Mouse (Mus musculus) forebrain, embryonic 16.5 days (tissue): ENCODE data around the gene Mtf1. TPM values are rescaled to one million over a fixed set of nuclear protein-coding genes. Genes with fewer than 3 reads are reported as not detected.

Experiments
- ATAC-seq: fragments of 200-750 bp; cut with Nextera tagmentation; 2 replicates; pipeline ENCODE4 v1.8.0; 2017; ENCODE audit warnings: mild to moderate bottlenecking, moderate library complexity
- H3K27ac ChIP-seq: fragments of 300-500 bp; sonication (generic); 2 replicates; pipeline ENCODE4 v1.5.1; 2014; ENCODE audit warnings: low read length, control low read depth
- H3K27me3 ChIP-seq: fragments of 300-500 bp; sonication (generic); replicated peaks from 2 replicates; pipeline ENCODE4 v1.6.1; 2014; ENCODE audit warnings: low read length; ENCODE audit not compliant: control insufficient read depth, insufficient read depth
- H3K36me3 ChIP-seq: fragments of 300-500 bp; sonication (generic); 2 replicates; pipeline ENCODE4 v1.6.1; 2014; ENCODE audit not compliant: control insufficient read depth, insufficient read depth
- H3K4me1 ChIP-seq: fragments of 300-500 bp; sonication (generic); replicated peaks from 2 replicates; pipeline ENCODE4 v1.6.1; 2014; ENCODE audit warnings: low read length; ENCODE audit not compliant: control insufficient read depth, insufficient read depth
- H3K4me2 ChIP-seq: fragments of 300-500 bp; sonication (generic); 2 replicates; pipeline ENCODE4 v1.6.1; 2014; ENCODE audit warnings: mild to moderate bottlenecking, low read length, control low read depth
- H3K4me3 ChIP-seq: fragments of 300-500 bp; sonication (generic); replicated peaks from 2 replicates; pipeline ENCODE4 v1.5.1; 2014; ENCODE audit warnings: mild to moderate bottlenecking, low read length, control low read depth
- H3K9ac ChIP-seq: fragments of 300-500 bp; sonication (generic); replicated peaks from 2 replicates; pipeline ENCODE4 v1.6.1; 2014; ENCODE audit warnings: low read depth, low read length, control low read depth
- H3K9me3 ChIP-seq: fragments of 300-500 bp; sonication (generic); 2 replicates; pipeline ENCODE4 v1.6.1; 2016; ENCODE audit warnings: low read length; ENCODE audit not compliant: control insufficient read depth
- WGBS: fragments of 180-500 bp; shearing (Covaris S2); extraction: QIAGEN DNeasy Blood & Tissue Kit; methylation state at CpG from one replicate; pipeline ENCODE4 v1.1.7; 2014; 5-methylcytosine and 5-hydroxymethylcytosine counted together
- polyA plus RNA-seq: library from polyadenylated mRNA; unstranded; fragments of >200 nt; fragmentation: Nextera tagmentation; extraction: Ambion mirVana; gene quantifications from 2 replicates; pipeline ENCODE4 v1.2.1, GENCODE M21; 2015

The Mtf1 gene
- polyA plus RNA-seq, 1 experiment from 2014 or later: 14.9 TPM

DNA sequence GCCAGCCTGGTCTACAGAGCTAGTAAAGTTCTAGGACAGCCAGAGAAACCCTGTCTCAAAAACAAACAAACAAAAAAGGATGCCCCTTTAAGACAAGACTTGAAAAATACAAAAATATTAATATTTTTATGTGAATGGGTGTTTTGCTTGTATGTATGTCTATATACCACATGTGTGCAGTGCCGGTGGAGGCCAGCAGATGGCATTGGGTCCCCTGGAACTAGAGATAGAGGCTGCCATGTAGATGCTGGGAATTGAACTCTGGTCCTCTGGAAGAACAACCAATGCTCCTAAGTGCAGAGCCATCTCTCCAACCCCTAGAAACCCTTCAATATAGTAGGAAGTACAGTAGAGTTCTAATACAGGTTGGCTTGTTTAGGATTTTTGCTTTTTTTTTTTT lies 39.1 kb downstream of the Mtf1 start:
- Histone ChIP-seq H3K9ac (no peak overlapping the region), H3K4me3 (no peak overlapping the region), H3K4me2 (no peak overlapping the region), H3K27ac (no peak overlapping the region), H3K36me3 (peaks cover 13% of the 10 kb centered on the region; the same call in 1 of the 2 replicates), H3K4me1 (0 out of 2 replicates have a peak, but pooled peaks cover 3% of the 10 kb centered on the region), H3K9me3 (no peaks in the 10 kb centered on the region), H3K27me3 (no peaks in the 10 kb centered on the region)
- 98% methylated on average over 1 of the region's 1 CpGs for WGBS
- no peak for ATAC-seq

GRCm38 (mm10) chr4:124843493-124843892 lies 41.6 kb downstream of the Mtf1 start:
- Histone ChIP-seq H3K4me2 (no peak overlapping the region), H3K9me3 (no peaks in the 10 kb centered on the region), H3K27me3 (no peaks in the 10 kb centered on the region), H3K9ac (no peak overlapping the region), H3K4me3 (no peak overlapping the region), H3K36me3 (peaks cover 8% of the 10 kb centered on the region; the same call in 1 of the 2 replicates), H3K4me1 (peaks cover 4% of the 10 kb centered on the region), H3K27ac (no peak overlapping the region)
- peak; percentile 43; the same call in 1 of the 2 replicates for ATAC-seq
- WGBS: 59% methylated on average over 11 of the region's 11 CpGs

DNA sequence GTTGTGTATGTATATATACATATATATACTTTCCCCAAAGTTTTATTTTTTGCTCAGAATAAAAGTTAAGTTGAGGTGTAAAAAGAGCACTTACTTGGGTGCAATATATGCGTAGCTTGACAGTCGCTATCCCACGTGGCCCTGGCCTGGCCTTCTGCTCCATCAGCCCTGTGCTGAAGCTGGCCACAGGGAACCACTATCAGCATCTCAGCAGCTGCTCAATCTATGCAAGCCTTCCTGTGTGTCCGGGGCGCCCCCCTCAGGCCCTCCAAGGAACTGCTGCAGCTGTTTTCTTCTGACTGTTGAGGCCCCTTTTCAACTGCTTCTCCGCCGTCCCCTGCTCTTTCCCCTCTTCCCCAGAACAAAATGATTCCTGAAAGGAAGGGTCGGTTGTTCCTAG lies 45.7 kb downstream of the Mtf1 start:
- Histone ChIP-seq H3K9ac (no peak overlapping the region), H3K27ac (no peak overlapping the region), H3K9me3 (no peaks in the 10 kb centered on the region), H3K4me3 (no peak overlapping the region), H3K27me3 (no peaks in the 10 kb centered on the region), H3K36me3 (no peaks in the 10 kb centered on the region), H3K4me1 (peaks cover 21% of the 10 kb centered on the region), H3K4me2 (no peak overlapping the region)
- ATAC-seq: no peak
- 5% methylated on average over 8 of the region's 8 CpGs for WGBS

DNA sequence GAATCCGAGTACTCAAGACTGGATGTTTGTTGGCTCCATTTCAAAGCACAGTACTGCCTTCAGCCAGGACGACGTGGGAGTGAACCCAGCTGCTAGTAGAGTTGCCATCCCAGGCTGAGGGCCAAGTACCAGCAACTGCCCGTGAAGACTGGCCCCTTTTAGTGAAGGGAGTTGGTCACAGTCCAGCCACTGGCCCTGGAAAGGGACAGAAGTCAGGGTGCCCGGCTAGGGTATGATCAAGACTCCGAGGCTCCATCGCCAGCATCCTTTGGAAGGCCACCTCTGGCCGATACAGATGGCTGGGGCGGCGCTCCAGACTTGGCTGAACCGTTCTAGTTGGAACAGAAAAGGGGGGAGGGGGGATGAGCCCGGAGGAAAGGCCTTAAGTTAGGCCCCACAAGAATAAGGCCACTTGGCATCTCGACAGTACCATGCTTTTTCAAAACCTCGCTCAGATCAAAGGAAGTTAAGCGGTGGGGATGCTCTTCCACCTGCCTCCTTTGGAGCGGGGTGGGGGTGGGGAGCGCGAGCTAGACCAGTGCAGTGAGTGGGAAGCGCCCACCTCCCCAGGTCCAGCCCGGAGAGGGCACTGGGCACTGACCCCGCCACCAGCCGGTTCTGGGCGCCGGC lies 47.8 kb downstream of the Mtf1 start:
- Histone ChIP-seq H3K9ac (peak overlapping the region; percentile 94), H3K9me3 (no peaks in the 10 kb centered on the region), H3K36me3 (peaks cover 1% of the 10 kb centered on the region; the same call in 1 of the 2 replicates), H3K4me3 (peak overlapping the region; percentile 92), H3K4me2 (peak overlapping the region; percentile 89), H3K4me1 (peaks cover 27% of the 10 kb centered on the region), H3K27ac (peak overlapping the region; percentile 90), H3K27me3 (no peaks in the 10 kb centered on the region)
- ATAC-seq: peak; percentile 44
- 0% methylated on average over 23 of the region's 24 CpGs for WGBS

GRCm38 (mm10) chr4:124850261-124850913 lies 48.5 kb downstream of the Mtf1 start, which contains the start of gene Yrdc:
Yrdc (plus strand) TSS chr4:124850679.
- peak; percentile 95 for ATAC-seq
- Histone ChIP-seq H3K36me3 (peaks cover 2% of the 10 kb centered on the region; the same call in 1 of the 2 replicates), H3K4me2 (peak within 1 kb of the TSS; percentile 89), H3K9me3 (no peaks in the 10 kb centered on the region), H3K4me3 (peak within 1 kb of the TSS; percentile 92), H3K27ac (peak within 1 kb of the TSS; percentile 90), H3K27me3 (no peaks in the 10 kb centered on the region), H3K9ac (peak within 1 kb of the TSS; percentile 94), H3K4me1 (peaks cover 27% of the 10 kb centered on the region)
- WGBS: under 1% methylated on average over 68 of the region's 90 CpGs

DNA sequence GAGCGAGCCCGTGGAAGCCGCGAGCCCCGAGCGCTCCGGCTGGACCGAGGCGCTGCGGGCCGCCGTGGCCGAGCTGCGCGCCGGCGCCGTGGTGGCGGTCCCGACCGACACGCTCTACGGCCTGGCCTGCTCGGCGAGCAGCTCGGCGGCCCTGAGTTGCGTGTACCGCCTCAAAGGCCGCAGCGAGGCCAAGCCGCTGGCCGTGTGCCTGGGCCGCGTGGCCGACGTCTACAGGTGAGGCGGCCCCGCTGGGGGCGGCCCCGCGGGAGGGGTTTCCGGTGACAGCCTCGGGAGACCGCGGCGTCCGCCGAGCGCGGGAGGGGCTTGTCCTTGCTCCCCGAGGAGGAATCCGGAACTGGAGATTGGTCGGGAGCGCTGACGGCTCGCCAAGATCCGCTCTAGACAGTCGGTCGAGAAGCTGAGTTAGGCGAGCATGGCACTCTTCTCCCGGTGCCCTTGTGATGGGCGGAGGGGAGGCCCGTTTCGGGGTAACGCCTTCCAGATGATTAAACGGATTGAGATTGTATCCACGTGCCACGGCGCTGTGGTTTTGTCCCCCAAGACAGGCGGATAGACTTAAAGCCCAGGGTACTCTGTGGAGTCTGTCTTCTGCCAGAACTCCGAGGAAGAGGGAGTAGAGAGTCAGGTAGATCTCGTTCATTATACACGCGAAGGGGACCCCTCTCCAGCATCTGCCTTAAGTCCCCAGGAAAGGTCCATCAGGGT lies 49.2 kb downstream of the Mtf1 start, which contains the start of gene 1110065P20Rik:
Gene 1110065P20Rik (minus strand): TSS at position 264 of the 726 bp plus-strand sequence.
- WGBS: under 1% methylated on average over 73 of the region's 75 CpGs
- no peaks in the 10 kb centered on the region for H3K27me3 ChIP-seq
- H3K4me1 ChIP-seq: peaks cover 27% of the 10 kb centered on the region
- H3K4me2 ChIP-seq: peak within 1 kb of the TSS; percentile 89
- peak within 1 kb of the TSS; percentile 90 for H3K27ac ChIP-seq
- peak within 1 kb of the TSS; percentile 92 for H3K4me3 ChIP-seq
- peak; percentile 21 for ATAC-seq
- H3K9me3 ChIP-seq: no peaks in the 10 kb centered on the region
- peaks cover 2% of the 10 kb centered on the region; the same call in 1 of the 2 replicates for H3K36me3 ChIP-seq
- H3K9ac ChIP-seq: peak within 1 kb of the TSS; percentile 94

GRCm38 (mm10) chr4:124856294-124856693 lies 54.4 kb downstream of the Mtf1 start:
- no peaks in the 10 kb centered on the region for H3K9me3 ChIP-seq
- peaks cover 28% of the 10 kb centered on the region for H3K4me1 ChIP-seq
- no peak overlapping the region for H3K27ac ChIP-seq
- ATAC-seq: no peak
- no peak overlapping the region for H3K4me3 ChIP-seq
- H3K27me3 ChIP-seq: no peaks in the 10 kb centered on the region
- H3K36me3 ChIP-seq: peaks cover 18% of the 10 kb centered on the region; the same call in 1 of the 2 replicates
- no peak overlapping the region for H3K4me2 ChIP-seq
- WGBS: 97% methylated on average over 8 of the region's 8 CpGs
- no peak overlapping the region for H3K9ac ChIP-seq

- H3K4me2 ChIP-seq: no peak overlapping the region
- peaks cover 20% of the 10 kb centered on the region for H3K4me1 ChIP-seq
- no peak overlapping the region for H3K9ac ChIP-seq
- H3K9me3 ChIP-seq: no peaks in the 10 kb centered on the region
- ATAC-seq: no peak
- no peak overlapping the region for H3K4me3 ChIP-seq
- 76% methylated on average over 5 of the region's 5 CpGs for WGBS
- H3K27me3 ChIP-seq: no peaks in the 10 kb centered on the region
- peaks cover 18% of the 10 kb centered on the region; the same call in 1 of the 2 replicates for H3K36me3 ChIP-seq
- no peak overlapping the region for H3K27ac ChIP-seq
Measured at GRCm38 (mm10) chr4:124858370-124858769, 56.5 kb downstream of the Mtf1 start.

- 24% methylated on average over 7 of the region's 7 CpGs for WGBS
- no peaks in the 10 kb centered on the region for H3K9me3 ChIP-seq
- 0 out of 2 replicates have a peak overlapping the region, but pooled peaks have one; percentile 17 for H3K9ac ChIP-seq
Measured at GRCm38 (mm10) chr4:124860446-124860845, 58.5 kb downstream of the Mtf1 start.

More at GRCm38 (mm10) chr4:124860446-124860845, 58.5 kb downstream of the Mtf1 start:
- Histone ChIP-seq H3K27ac (no peak overlapping the region), H3K27me3 (no peaks in the 10 kb centered on the region), H3K4me3 (peak overlapping the region; percentile 8; the same call in 1 of the 2 replicates), H3K36me3 (peaks cover 15% of the 10 kb centered on the region; the same call in 1 of the 2 replicates), H3K4me2 (peak overlapping the region; percentile 76), H3K4me1 (peaks cover 20% of the 10 kb centered on the region)
- no peak for ATAC-seq
